Mouse (Mus musculus): Measurements from ENCODE around the gene Zfp426. TPM values are rescaled to one million over a fixed set of nuclear protein-coding genes. Genes with fewer than 3 reads are reported as not detected.

The Zfp426 gene
- polyA plus RNA-seq, 1 experiment from 2014 or later: 25.6 TPM

- H3K27ac ChIP-seq (replicated peaks; ENCODE audit: low read depth, low read length): no peak overlapping the region
- DNase-seq (ENCODE audit: low spot score) (no peak), ATAC-seq (ENCODE audit: low read depth) (no peak)
- WGBS: 92% methylated on average over 5 of the region's 5 CpGs
- H3K4me2 ChIP-seq (ENCODE audit: low read depth, low read length): no peak overlapping the region
- H3K36me3 ChIP-seq (ENCODE audit: control insufficient read depth, insufficient read depth, low read length): peaks cover 73% of the 10 kb centered on the region
- H3K4me3 ChIP-seq (ENCODE audit: low read depth, low read length): no peak overlapping the region
- H3K27me3 ChIP-seq (replicated peaks; ENCODE audit: control insufficient read depth, insufficient read depth, low read length): no peaks in the 10 kb centered on the region
- no peaks in the 10 kb centered on the region for H3K9me3 ChIP-seq (ENCODE audit: control insufficient read depth, low read length)
- H3K4me1 ChIP-seq (ENCODE audit: control insufficient read depth, insufficient read depth, low read length): no peaks in the 10 kb centered on the region
- no peak overlapping the region for H3K9ac ChIP-seq (ENCODE audit: low read depth, low read length)
Measured at GRCm38 (mm10) chr9:20479396-20479795, 13.2 kb downstream of the Zfp426 start.

GRCm38 (mm10) chr9:20476632-20477031 is 15.9 kb downstream of the Zfp426 start:
- 96% methylated on average over 1 of the region's 1 CpGs for WGBS
- peaks cover 75% of the 10 kb centered on the region for H3K36me3 ChIP-seq (ENCODE audit: control insufficient read depth, insufficient read depth, low read length)

GRCm38 (mm10) chr9:20466761-20467442 is 25.6 kb downstream of the Zfp426 start:
- no peak overlapping the region for H3K4me2 ChIP-seq (ENCODE audit: low read depth, low read length)
- no peak overlapping the region for H3K27ac ChIP-seq (replicated peaks; ENCODE audit: low read depth, low read length)
- H3K9me3 ChIP-seq (ENCODE audit: control insufficient read depth, low read length): peaks cover 26% of the 10 kb centered on the region
- DNase-seq (ENCODE audit: low spot score) (peak; percentile 78), ATAC-seq (ENCODE audit: low read depth) (no peak)
- 54% methylated on average over 7 of the region's 7 CpGs for WGBS
- no peaks in the 10 kb centered on the region for H3K27me3 ChIP-seq (replicated peaks; ENCODE audit: control insufficient read depth, insufficient read depth, low read length)
- H3K4me3 ChIP-seq (ENCODE audit: low read depth, low read length): no peak overlapping the region
- H3K9ac ChIP-seq (ENCODE audit: low read depth, low read length): no peak overlapping the region
- H3K4me1 ChIP-seq (ENCODE audit: control insufficient read depth, insufficient read depth, low read length): no peaks in the 10 kb centered on the region
- peaks cover 36% of the 10 kb centered on the region for H3K36me3 ChIP-seq (ENCODE audit: control insufficient read depth, insufficient read depth, low read length)

More at GRCm38 (mm10) chr9:20476632-20477031, 15.9 kb downstream of the Zfp426 start:
- Histone ChIP-seq H3K4me2 (ENCODE audit: low read depth, low read length) (no peak overlapping the region), H3K9ac (ENCODE audit: low read depth, low read length) (no peak overlapping the region), H3K4me1 (ENCODE audit: control insufficient read depth, insufficient read depth, low read length) (no peaks in the 10 kb centered on the region), H3K9me3 (ENCODE audit: control insufficient read depth, low read length) (0 out of 2 replicates have a peak, but pooled peaks cover 4% of the 10 kb centered on the region), H3K27me3 (replicated peaks; ENCODE audit: control insufficient read depth, insufficient read depth, low read length) (no peaks in the 10 kb centered on the region), H3K4me3 (ENCODE audit: low read depth, low read length) (no peak overlapping the region), H3K27ac (replicated peaks; ENCODE audit: low read depth, low read length) (no peak overlapping the region)
- DNase-seq (ENCODE audit: low spot score): no peak
- ATAC-seq (ENCODE audit: low read depth): no peak

DNA sequence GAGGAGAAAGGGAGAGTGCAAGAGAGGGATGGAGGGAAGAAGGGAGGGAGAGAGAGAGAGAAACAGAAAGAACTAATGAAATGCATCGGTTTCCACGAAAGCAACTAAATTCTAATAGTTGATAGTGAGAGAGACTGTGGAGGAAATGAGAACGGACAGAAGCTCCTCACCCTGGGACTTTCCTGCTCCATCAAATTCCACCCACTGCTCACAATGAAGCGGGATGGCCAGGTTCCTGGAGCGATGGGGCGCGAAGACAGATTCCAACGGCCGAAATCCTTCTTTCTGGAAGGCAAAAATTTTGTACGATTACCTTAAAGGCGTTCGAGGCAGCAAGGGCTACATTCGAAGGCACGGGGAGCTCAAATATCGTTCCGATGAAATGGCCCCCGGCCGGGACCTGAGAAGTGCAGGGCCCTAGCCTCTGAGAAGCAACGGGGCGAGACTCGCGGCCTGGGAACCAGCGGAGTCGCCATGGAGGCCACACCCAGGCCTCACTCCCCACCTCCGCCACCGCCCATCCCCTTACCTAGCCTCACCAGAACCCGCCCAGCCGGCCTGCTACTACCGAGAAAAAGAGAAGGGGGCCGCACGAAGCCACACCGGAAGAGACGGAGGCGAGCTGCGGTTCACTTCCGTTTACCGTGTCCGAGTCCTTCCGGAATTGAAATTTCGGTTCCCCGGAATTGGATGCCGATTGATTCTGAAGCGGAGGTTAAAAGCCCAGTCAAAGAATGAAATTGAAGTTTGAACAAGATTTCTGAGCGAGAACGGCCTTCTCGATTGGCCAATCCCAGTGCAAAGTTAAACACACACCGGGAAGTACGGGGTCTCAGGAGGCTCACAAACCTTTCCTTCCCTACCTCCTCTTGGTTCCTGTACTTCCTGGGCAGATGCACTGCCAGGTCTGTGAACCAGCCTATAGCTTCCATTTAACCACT is 32.9 kb downstream of the Zfp426 start, which contains the start of gene Zfp26:
Zfp26 (minus strand) TSS at position 786 of the 941 bp plus-strand sequence.
- Histone ChIP-seq H3K4me1 (ENCODE audit: control insufficient read depth, insufficient read depth, low read length) (peaks cover 11% of the 10 kb centered on the region), H3K36me3 (ENCODE audit: control insufficient read depth, insufficient read depth, low read length) (peaks cover 30% of the 10 kb centered on the region), H3K9ac (ENCODE audit: low read depth, low read length) (peak within 1 kb of the TSS; percentile 86), H3K27ac (replicated peaks; ENCODE audit: low read depth, low read length) (peak within 1 kb of the TSS; percentile 92), H3K9me3 (ENCODE audit: control insufficient read depth, low read length) (no peaks in the 10 kb centered on the region), H3K27me3 (replicated peaks; ENCODE audit: control insufficient read depth, insufficient read depth, low read length) (no peaks in the 10 kb centered on the region), H3K4me3 (ENCODE audit: low read depth, low read length) (peak within 1 kb of the TSS; percentile 78), H3K4me2 (ENCODE audit: low read depth, low read length) (peak within 1 kb of the TSS; percentile 68)
- 1% methylated on average over 38 of the region's 48 CpGs for WGBS
- ATAC-seq (ENCODE audit: low read depth): peak; percentile 94
- DNase-seq (ENCODE audit: low spot score): peak; percentile 92

GRCm38 (mm10) chr9:20453647-20454046 is 38.9 kb downstream of the Zfp426 start:
- Histone ChIP-seq H3K4me2 (ENCODE audit: low read depth, low read length) (no peak overlapping the region), H3K27ac (replicated peaks; ENCODE audit: low read depth, low read length) (no peak overlapping the region), H3K9me3 (ENCODE audit: control insufficient read depth, low read length) (no peaks in the 10 kb centered on the region), H3K27me3 (replicated peaks; ENCODE audit: control insufficient read depth, insufficient read depth, low read length) (no peaks in the 10 kb centered on the region), H3K4me1 (ENCODE audit: control insufficient read depth, insufficient read depth, low read length) (peaks cover 2% of the 10 kb centered on the region; the same call in 1 of the 2 replicates), H3K9ac (ENCODE audit: low read depth, low read length) (no peak overlapping the region), H3K4me3 (ENCODE audit: low read depth, low read length) (no peak overlapping the region), H3K36me3 (ENCODE audit: control insufficient read depth, insufficient read depth, low read length) (peaks cover 63% of the 10 kb centered on the region)
- WGBS: 89% methylated on average over 4 of the region's 4 CpGs
- DNase-seq (ENCODE audit: low spot score) (no peak), ATAC-seq (ENCODE audit: low read depth) (no peak)

DNA sequence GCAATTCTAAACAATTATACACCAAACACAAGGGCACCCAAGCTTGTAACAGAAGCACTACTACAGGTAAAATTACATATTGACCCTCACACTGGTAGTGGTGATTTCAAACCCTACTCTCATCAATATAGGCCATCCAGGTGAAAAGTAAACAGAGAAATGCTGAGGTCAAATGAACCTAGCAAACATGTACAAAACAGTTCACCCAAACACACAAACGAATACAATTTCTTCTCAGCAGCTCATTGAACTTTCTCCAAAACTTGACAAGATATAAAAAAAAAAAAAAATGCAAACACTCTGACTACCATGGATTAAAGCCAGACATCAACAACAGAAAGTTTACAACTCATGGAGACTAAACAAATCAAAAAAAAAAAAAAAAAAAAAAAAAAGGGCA is 41.1 kb downstream of the Zfp426 start:
- Histone ChIP-seq H3K9ac (ENCODE audit: low read depth, low read length) (no peak overlapping the region), H3K36me3 (ENCODE audit: control insufficient read depth, insufficient read depth, low read length) (peaks cover 57% of the 10 kb centered on the region), H3K27me3 (replicated peaks; ENCODE audit: control insufficient read depth, insufficient read depth, low read length) (no peaks in the 10 kb centered on the region), H3K27ac (replicated peaks; ENCODE audit: low read depth, low read length) (no peak overlapping the region), H3K9me3 (ENCODE audit: control insufficient read depth, low read length) (no peaks in the 10 kb centered on the region), H3K4me1 (ENCODE audit: control insufficient read depth, insufficient read depth, low read length) (no peaks in the 10 kb centered on the region), H3K4me2 (ENCODE audit: low read depth, low read length) (no peak overlapping the region), H3K4me3 (ENCODE audit: low read depth, low read length) (no peak overlapping the region)
- ATAC-seq (ENCODE audit: low read depth) (no peak), DNase-seq (ENCODE audit: low spot score) (no peak)
- WGBS: 100% methylated on average over 1 of the region's 1 CpGs

GRCm38 (mm10) chr9:20443183-20443783 is 49.3 kb downstream of the Zfp426 start:
- peaks cover 84% of the 10 kb centered on the region for H3K36me3 ChIP-seq (ENCODE audit: control insufficient read depth, insufficient read depth, low read length)
- WGBS: 89% methylated on average over 4 of the region's 4 CpGs

GRCm38 (mm10) chr9:20430004-20430403 is 62.5 kb downstream of the Zfp426 start:
- H3K9me3 ChIP-seq (ENCODE audit: control insufficient read depth, low read length): 0 out of 2 replicates have a peak, but pooled peaks cover 2% of the 10 kb centered on the region
- H3K4me2 ChIP-seq (ENCODE audit: low read depth, low read length): no peak overlapping the region
- DNase-seq (ENCODE audit: low spot score) (no peak), ATAC-seq (ENCODE audit: low read depth) (no peak; the same call in 1 of the 2 replicates)
- H3K4me1 ChIP-seq (ENCODE audit: control insufficient read depth, insufficient read depth, low read length): no peaks in the 10 kb centered on the region
- no peak overlapping the region for H3K4me3 ChIP-seq (ENCODE audit: low read depth, low read length)
- H3K9ac ChIP-seq (ENCODE audit: low read depth, low read length): no peak overlapping the region
- no peak overlapping the region for H3K27ac ChIP-seq (replicated peaks; ENCODE audit: low read depth, low read length)
- peaks cover 16% of the 10 kb centered on the region; the same call in 1 of the 2 replicates for H3K36me3 ChIP-seq (ENCODE audit: control insufficient read depth, insufficient read depth, low read length)
- WGBS: 83% methylated on average over 3 of the region's 3 CpGs
- no peaks in the 10 kb centered on the region for H3K27me3 ChIP-seq (replicated peaks; ENCODE audit: control insufficient read depth, insufficient read depth, low read length)

More at GRCm38 (mm10) chr9:20443183-20443783, 49.3 kb downstream of the Zfp426 start:
- Histone ChIP-seq H3K4me2 (ENCODE audit: low read depth, low read length) (no peak overlapping the region), H3K9ac (ENCODE audit: low read depth, low read length) (no peak overlapping the region), H3K4me3 (ENCODE audit: low read depth, low read length) (no peak overlapping the region), H3K27ac (replicated peaks; ENCODE audit: low read depth, low read length) (no peak overlapping the region), H3K9me3 (ENCODE audit: control insufficient read depth, low read length) (peaks cover 8% of the 10 kb centered on the region), H3K4me1 (ENCODE audit: control insufficient read depth, insufficient read depth, low read length) (no peaks in the 10 kb centered on the region), H3K27me3 (replicated peaks; ENCODE audit: control insufficient read depth, insufficient read depth, low read length) (no peaks in the 10 kb centered on the region)
- no peak for DNase-seq (ENCODE audit: low spot score)
- ATAC-seq (ENCODE audit: low read depth): no peak
